Mouse (Mus musculus): ENCODE results near the gene Rab7b.

Gene Rab7b

GRCm38 (mm10) chr1:131695308-131695707 lies 6.8 kb downstream of the Rab7b start:
- in situ Hi-C loops (cut with MboI), result no loop called here

GRCm38 (mm10) chr1:131696325-131696724 lies 7.8 kb downstream of the Rab7b start:
- in situ Hi-C loops (cut with MboI), result no loop called here

- in situ Hi-C loops (cut with MboI), result no loop called here
Observed at GRCm38 (mm10) chr1:131698770-131699169, 10.3 kb downstream of the Rab7b start.

GRCm38 (mm10) chr1:131699642-131700041 lies 11.1 kb downstream of the Rab7b start:
- in situ Hi-C loops (cut with MboI), result no loop called here

DNA sequence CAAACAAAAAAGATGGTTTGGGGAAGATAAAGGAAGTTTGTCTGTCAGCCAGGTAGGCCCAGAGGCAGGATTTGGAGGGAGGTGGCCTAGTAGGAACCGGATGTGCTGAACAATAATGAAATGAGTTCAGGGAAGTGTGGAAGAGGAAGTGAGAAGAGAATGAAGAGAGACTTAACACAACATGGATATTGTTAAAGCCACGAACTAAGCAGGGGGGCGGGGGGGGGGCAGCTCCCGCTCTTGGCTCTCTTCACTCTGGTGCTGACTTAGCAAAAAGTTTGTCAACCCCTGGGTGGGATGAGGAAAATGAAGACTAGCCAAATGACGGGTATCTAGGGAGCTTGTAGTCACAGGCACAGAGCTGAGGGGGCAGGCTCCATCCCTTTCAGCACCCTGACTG lies 12.0 kb downstream of the Rab7b start:
- in situ Hi-C loops (cut with MboI), result no loop called here

DNA sequence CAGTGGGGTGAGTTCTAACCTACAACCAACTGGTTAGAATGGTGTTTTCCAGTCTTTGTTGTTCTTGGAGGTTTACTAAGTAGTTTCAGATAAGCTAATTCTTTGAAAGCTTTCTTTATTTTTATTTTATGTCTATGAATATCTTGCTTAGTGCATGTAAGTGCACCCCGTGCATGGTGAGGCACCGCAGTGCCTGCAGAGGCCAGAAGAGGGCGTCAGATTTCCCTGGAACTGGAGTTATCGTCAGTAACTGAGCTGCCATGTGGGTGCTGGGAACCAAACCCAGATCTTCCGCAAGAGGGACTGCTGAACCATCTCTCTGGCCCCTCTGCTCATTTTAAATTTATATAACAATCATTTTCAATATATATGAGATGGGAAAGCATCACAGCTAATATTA lies 12.9 kb downstream of the Rab7b start:
- in situ Hi-C loops (cut with MboI), result no loop called here

- in situ Hi-C loops (cut with MboI), result no loop called here
Observed at GRCm38 (mm10) chr1:131702094-131702766, 13.7 kb downstream of the Rab7b start.

- in situ Hi-C loops (cut with MboI), result no loop called here
Observed at GRCm38 (mm10) chr1:131703482-131703881, 15.0 kb downstream of the Rab7b start.

DNA sequence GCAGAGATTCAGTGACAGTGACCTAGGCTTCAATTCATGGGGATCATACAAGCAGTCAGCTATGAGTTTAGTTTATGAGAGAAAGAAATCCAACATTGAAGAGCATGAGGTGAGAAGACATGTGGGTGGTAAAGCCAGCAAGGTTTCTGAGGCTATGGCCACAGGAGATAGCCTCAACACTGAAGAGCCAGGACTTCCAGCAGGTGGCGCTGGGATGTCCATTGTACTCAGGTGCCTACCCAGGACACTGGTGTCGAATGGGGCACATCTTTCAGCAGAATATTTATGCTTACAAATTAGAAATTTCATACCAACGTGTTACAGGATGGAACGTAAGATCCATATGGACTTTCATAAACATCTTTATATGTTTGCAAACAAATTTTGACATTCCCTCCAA lies 19.8 kb downstream of the Rab7b start:
- in situ Hi-C loops (cut with MboI), result loop anchor here (5.0 kb wide), 1 partner anchor 51 kb away; no protein-coding TSS in a partner anchor

DNA sequence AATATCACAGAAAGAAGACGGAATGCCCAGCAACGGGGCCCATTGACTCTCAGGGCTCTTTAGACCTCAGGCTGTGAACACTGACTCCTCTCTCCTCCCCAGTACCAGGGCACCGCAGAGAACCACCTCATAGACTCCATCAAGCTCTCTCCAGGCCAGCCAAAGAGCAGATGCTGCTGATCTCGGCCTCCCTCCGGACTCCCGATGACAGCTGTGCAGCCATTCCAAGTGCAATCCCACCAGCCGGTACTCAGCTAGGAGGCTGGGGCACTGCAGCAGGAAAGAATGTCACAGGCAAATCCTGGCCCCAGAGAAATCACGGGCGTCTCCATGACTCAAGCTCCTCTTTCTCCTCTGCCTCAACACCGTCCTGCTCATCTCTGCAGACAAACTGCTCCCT lies 23.0 kb downstream of the Rab7b start:
- in situ Hi-C loops (cut with MboI), result no loop called here

GRCm38 (mm10) chr1:131712386-131712785 lies 23.9 kb downstream of the Rab7b start:
- in situ Hi-C loops (cut with MboI), result no loop called here

DNA sequence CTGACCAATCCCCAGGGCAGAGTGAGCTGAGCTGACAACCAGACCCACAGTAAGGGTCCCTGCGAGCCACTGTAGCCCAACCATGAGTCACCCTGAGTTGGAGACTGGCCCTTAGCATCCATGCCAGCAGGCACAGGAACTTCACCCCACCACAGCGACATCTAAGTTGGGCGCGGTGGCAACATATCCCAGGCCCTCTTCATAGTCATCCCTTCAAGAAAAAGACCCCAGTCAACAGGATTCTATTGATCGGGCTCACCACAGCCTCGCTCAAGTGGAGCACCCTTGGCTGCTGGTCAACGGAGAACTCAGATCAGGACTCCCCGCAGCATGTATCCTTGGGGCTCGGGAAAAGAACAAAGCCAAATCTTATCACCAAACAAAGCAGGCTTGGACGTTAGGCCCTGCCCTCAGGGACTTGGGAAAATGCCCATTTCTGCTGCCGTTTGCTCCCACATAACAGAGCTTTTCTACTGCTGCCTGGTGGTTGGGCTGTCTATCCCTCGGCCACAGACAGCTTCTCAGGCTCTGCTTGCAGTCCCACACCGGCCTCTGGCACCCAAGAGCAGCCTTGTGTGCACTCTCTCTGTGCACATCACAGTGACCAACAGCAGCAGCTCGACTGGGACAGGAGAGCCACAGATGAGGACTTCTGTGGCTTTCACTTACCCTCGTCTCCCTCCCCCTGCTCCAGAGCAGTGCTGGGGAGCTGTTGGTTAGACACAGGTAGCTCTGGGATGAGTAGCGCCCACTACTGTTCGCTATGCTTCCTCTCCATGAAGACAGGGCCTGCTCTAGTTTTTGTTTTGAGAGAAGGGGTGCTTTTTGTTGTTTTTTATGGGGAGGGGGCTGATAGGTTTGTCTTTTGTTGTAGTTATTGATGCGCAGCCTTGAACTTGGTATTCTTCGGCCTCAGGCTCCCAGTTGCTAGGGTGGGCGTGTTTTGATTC lies 26.2 kb downstream of the Rab7b start:
- in situ Hi-C loops (cut with MboI), result no loop called here

DNA sequence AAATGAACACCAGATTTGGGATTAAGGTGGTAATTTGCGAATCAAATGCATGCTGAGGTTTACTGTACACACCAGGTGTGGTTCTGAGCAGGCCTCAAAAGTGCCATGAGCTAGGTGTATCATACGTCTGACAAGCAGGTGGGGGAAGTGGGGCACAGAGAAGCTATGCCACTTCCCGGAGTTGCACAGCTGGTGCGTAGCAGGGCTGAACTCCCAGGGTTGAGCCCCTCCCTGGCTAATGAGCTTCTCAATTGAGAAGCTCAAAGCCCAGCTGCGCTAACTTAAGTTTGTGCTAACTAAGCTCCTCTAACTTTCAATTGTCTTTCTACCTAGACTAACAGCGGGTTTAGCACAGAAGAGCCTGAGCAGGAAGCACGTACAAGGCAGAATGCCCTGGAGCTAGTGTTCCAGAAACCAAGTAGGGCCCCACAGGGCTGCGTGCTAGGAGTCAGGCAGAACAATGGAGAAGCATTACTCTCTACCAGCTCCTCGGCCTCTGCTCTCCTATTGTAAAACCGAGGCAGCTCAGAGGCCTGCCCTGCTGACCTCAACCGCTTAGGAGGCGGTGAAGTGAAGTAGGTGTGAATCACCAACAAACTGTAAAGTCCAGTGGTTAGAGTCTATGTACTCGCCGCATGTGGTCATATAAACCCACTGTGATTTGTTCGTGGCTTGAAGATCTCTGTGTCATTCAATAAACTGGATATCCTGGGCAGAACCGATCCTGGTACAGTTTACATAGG lies 30.6 kb downstream of the Rab7b start:
- in situ Hi-C loops (cut with MboI), result no loop called here

DNA sequence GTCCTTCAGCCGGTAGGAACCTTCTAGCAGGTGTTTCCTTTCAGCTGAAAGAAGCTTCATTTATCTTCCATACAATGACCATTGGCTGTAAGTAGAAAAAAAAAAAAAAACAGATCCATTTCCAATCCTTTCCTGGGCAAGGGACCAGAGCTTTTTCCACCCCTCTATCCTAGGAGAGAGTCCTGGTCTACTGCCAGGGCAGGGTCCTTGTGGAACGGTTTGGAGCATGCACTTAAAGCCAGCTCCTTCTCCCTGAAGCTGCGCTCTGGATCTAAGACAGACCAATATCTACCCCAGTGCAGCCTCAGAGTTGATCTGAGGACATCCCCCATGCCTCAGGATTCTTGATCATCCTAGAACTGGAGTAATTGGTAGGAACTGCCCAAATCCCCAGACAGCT lies 33.5 kb downstream of the Rab7b start:
- in situ Hi-C loops (cut with MboI), result no loop called here

DNA sequence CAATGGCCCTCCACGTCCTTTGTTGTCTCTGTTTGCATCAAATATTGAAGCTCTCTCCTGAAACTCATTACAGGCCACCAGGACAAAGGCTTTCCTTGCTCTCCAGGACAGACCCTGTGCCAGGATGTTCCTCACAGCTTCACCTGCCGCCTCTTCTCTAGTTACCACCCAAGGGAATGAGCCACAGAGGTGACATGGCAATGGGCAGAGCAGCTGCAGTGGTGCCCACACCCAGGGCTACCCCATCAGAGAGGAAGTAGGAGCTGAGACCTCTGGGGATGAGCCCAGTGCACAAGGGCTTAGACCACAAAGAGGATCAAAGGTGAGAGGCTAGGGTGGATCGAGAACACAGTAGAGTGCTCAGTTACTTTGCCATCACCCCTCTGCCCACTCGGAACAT lies 35.1 kb downstream of the Rab7b start:
- in situ Hi-C loops (cut with MboI), result no loop called here

- in situ Hi-C loops (cut with MboI), result no loop called here
Observed at GRCm38 (mm10) chr1:131726586-131726985, 38.1 kb downstream of the Rab7b start.

GRCm38 (mm10) chr1:131730639-131731437 lies 42.3 kb downstream of the Rab7b start:
- in situ Hi-C loops (cut with MboI), result no loop called here

DNA sequence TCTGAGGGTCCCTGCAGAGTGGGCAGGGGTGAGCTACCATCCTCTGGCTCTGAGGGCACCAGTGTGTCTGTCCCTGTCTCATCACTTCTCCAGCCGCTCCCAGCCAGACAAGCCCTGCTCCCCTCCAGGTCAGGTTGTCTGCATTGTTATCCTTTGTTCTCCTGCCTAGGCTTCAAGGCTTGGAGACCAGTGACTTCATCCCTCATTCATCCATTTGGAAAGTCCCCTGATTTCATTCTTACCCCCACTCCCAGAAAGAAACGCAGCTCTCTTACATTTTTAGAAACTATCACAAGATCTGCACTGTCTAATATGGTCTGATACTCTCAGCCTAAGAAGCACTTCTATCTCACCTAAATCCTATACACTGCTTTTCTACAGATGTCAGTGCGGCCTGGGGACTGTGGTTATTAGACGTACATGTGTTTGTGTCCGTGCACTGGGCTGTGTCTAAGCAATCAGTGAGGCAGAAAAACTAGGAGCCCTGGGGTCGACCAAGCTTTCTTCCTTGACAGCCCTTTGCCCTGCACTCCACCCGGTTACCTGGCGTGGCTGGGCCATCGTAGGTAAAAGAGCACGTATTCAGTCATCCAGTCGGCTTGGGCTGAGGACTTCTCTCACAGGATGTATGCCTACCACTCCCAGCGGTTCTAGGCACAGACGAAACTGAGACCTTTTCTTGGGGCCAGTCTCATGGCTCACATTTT lies 45.1 kb downstream of the Rab7b start:
- in situ Hi-C loops (cut with MboI), result no loop called here

- in situ Hi-C loops (cut with MboI), result no loop called here
Observed at GRCm38 (mm10) chr1:131734657-131735273, 46.3 kb downstream of the Rab7b start.

GRCm38 (mm10) chr1:131736494-131736893 lies 48.0 kb downstream of the Rab7b start:
- in situ Hi-C loops (cut with MboI), result no loop called here
